In genomic region chrX:103556681-103557490, GRCm38 (mm10) we compare ENCODE assay signal across 9 mouse cellular contexts.
DNase-seq lines count a peak whose midpoint lies in the region; ATAC-seq lines count a peak whose summit lies in the region.
"Had no signal": no experiment of that assay in that cellular context is flagged by ENCODE, and none has a peak within 500 bp of the region (broad histone marks: within the 10 kb centered on the region; RNA-seq: fewer than 3 reads in every experiment).

No protein-coding gene starts in this region.

- no peak overlapping the region for H3K4me2 ChIP-seq in hindbrain, embryonic 15.5 days
- H3K4me2 ChIP-seq in midbrain, embryonic 14.5 days (ENCODE audit: low read length) = no peak overlapping the region

- H3K36me3 ChIP-seq in hindbrain, embryonic 15.5 days = no peaks in the 10 kb centered on the region
- H3K36me3 ChIP-seq in midbrain, embryonic 14.5 days (ENCODE audit: control insufficient read depth, insufficient read depth, low read length) = no peaks in the 10 kb centered on the region

- peaks cover 13% of the 10 kb centered on the region for H3K4me1 ChIP-seq in hindbrain, embryonic 15.5 days (replicated peaks)
- peaks cover 9% of the 10 kb centered on the region for H3K4me1 ChIP-seq in midbrain, embryonic 14.5 days (ENCODE audit: control insufficient read depth, insufficient read depth, low read length)

- no peaks in the 10 kb centered on the region for H3K9me3 ChIP-seq in hindbrain, embryonic 15.5 days
- no peaks in the 10 kb centered on the region for H3K9me3 ChIP-seq in midbrain, embryonic 14.5 days (ENCODE audit: control insufficient read depth, low read length)

- 43% methylated on average over 7 of the region's 7 CpGs for WGBS in hindbrain, embryonic 15.5 days
- WGBS in midbrain, embryonic 14.5 days = 27% methylated on average over 7 of the region's 7 CpGs

- peak; percentile 60 for DNase-seq in kidney, adult 9 months
- no peak for DNase-seq in kidney, adult 18-20 months
- DNase-seq in embryo, embryonic 9.5 days (ENCODE audit: extremely low spot score) = peak; percentile 23
- DNase-seq in midbrain, embryonic 14.5 days = peak; percentile 36
- DNase-seq in urinary bladder, postnatal 36 days (ENCODE audit: low spot score in 2 of 2) = no peak
- DNase-seq in gastrocnemius, postnatal 10 days = no peak
- no peak for DNase-seq in layer of hippocampus, postnatal 36 days
- DNase-seq: cerebellum, adult 18-20 months had no signal

- H3K9ac ChIP-seq in hindbrain, embryonic 15.5 days = no peak overlapping the region
- H3K9ac ChIP-seq in midbrain, embryonic 14.5 days (replicated peaks; ENCODE audit: low read length) = no peak overlapping the region

- no peaks in the 10 kb centered on the region for H3K27me3 ChIP-seq in hindbrain, embryonic 15.5 days
- H3K27me3 ChIP-seq in midbrain, embryonic 14.5 days (ENCODE audit: control insufficient read depth, insufficient read depth, low read length) = no peaks in the 10 kb centered on the region

- no peak overlapping the region for H3K4me3 ChIP-seq in hindbrain, embryonic 15.5 days
- no peak overlapping the region for H3K4me3 ChIP-seq in midbrain, embryonic 14.5 days (replicated peaks; ENCODE audit: low read depth, low read length)

- no peak for ATAC-seq in hindbrain, embryonic 15.5 days (ENCODE audit: low FRiP score, low read depth)
- ATAC-seq in midbrain, embryonic 14.5 days (ENCODE audit: low FRiP score, low TSS enrichment) = 0 out of 2 replicates have a peak, but pooled peaks have one; percentile 9

- H3K27ac ChIP-seq in hindbrain, embryonic 15.5 days (replicated peaks) = peak overlapping the region; percentile 61
- peak overlapping the region; percentile 75 for H3K27ac ChIP-seq in midbrain, embryonic 14.5 days (replicated peaks; ENCODE audit: low read depth, low read length)

Comparison
In these comparisons a context has a peak if more than half of its experiments do, and no peak if none do; other contexts are left out.
1. DNase-seq: peak in kidney, adult 9 months (single experiment), embryo, embryonic 9.5 days (single experiment) and midbrain, embryonic 14.5 days (single experiment); none in kidney, adult 18-20 months (single experiment), urinary bladder, postnatal 36 days (0 of 2), gastrocnemius, postnatal 10 days (single experiment) and layer of hippocampus, postnatal 36 days (0 of 2).